Mouse (Mus musculus) cerebellum, postnatal 14 days (tissue): ENCODE measurements around the gene Ttc30b.
"Not testable (repeated sequence)": the region's sequence is repeated elsewhere in the genome, so short reads cannot be mapped to it uniquely, and the experiment has no call there.

Experiments
- DNase-seq, 2 experiments: peaks; one replicate each; pipeline ENCODE4 v3.0.0; 2021; ENCODE audit warnings: mixed read lengths in 2 of 2

Gene Ttc30b

DNA sequence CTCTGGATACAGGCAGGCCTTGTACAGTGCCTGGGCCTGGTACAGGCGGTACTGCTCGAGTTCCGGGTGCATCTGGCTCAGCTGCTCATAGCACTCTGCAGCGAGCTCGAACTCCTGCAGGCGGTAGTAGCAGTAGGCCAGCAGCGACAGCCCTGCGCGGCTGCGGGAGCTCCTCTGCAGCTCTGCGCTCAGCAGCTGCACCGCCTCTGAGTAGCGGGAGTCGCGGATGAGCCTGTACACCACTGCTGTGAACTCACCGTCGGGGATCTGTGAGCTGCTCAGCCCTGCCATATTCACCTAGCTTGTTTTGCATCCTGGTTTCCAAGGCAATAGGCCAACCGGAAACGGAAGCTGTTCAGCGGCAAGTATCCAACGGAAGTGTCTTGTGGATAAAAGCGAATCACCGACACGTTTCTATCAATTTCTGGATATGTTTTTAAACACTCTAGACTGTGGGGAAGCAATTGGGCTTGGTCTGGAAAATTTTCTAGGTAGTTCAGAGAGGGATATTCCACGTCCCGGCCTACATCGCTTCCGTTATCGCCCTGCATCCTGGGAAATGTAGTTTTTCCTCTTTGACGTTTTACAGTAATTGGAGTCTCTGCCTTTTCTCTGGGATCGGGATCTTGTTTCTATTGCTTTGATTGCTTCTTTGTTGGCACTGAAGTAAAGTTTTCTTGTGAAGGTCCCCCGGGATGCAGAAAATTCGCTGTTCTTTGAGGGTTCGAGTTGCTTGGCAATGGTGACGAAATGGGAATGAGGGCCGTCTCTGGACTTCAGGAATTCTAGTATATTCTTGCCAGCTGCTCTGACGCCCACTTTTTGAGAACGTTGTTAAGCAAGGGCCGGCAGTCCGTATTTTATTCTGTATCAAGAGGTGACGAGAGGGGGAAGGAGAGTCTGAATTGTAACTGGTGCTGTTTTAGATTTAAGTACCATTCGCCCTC lies at the start of gene Ttc30b:
Ttc30b (minus strand) TSS at position 469 of the 947 bp plus-strand sequence.
- DNase-seq: peak; percentile 89 to 90

DNA sequence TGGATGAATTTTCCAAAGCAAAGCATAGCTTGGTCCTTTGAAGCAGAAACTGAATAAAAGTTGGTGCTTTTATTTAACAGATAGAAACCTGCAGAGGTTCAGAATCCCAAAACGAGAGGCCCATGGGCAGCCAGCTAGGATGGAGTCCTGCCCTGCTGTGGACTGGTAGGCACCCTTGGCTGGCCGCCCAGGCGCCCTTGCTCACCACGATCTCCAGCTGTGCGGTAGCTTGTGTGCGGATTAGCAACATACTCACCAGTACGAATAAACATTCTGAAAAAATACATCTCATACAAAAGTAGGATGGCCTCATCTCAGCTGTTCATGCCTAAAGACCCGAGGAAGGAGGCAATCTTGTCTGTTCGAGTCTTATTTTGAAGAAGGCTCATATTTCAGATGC lies 49.4 kb upstream of the Ttc30b start:
- DNase-seq: no peak

DNA sequence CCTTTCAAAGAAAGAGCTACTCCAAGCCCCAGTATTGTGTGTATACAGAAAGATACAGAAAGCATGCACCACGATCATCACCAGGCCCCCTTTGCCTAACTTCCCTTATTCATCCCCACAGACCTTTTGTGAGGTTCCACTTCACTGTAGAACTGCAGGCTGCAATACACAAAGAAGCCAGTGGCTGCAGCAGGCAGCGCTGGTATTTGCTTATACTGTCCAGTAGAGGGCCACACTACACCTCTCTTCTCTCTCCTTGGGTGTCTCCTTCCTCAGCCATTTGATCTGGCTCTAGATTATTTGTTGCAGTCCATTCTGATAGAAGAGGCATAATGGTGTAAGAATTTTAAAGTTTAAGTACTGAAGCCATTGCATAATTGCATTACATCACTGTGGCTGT lies 46.7 kb upstream of the Ttc30b start:
- DNase-seq: peak; percentile 78 to 80

DNA sequence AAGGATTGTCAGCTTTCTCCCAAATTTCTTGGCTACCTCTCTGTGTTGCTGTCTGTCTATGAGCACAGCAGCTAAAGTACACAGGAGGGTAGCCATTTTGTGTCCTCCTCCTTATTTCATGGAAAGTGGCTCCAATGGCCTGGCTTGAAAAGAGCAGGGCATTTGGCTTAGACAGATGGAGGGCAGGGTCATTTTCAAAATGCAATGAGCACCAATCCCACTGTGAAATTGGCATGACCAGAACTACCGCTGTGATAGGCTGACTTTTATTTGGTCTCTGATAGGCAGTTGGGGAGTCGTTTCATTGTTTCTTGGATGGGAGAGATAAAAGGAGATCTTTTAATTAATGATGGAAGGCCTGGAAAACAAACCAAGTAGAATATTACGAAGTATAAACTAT lies 45.5 kb upstream of the Ttc30b start:
- peak; percentile 85 for DNase-seq

DNA sequence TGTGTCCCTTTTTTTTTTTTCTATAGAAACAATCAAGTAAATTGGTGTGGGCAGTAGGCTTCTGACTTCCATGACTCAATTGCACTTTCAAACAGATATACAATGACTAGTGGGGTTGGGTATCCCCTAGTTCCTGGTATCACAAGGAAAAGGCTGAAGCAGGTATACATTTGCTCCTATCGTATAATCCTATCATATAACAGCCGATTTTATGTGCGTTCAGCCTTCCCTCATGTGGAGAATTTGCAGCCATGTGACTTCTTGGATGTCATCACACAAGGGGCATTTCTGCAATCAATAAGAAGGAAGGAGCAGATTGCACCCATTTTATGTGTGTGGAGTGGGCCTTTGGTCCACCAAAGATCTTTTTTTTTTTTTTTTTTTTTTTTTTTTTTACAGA lies 44.7 kb upstream of the Ttc30b start:
- DNase-seq: no peak

DNA sequence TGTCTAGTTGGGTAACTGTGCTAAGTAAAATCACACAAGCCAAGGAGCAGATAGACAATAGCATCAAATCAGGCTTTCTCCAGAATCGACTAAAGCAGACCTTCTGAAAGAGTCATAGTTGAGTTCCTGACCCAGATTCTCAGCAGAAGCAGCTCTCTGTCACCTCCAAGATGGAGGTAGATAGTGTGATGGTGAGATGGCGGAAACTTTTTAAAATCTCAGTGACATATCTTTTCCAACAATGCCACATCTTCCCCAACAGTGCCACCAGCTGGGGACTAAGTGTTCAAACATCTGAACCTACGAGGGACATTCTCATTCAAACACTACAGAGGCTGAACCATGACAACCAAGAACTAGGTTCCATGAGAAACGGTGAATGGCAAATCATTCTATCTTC lies 44.2 kb upstream of the Ttc30b start:
- DNase-seq: no peak

DNA sequence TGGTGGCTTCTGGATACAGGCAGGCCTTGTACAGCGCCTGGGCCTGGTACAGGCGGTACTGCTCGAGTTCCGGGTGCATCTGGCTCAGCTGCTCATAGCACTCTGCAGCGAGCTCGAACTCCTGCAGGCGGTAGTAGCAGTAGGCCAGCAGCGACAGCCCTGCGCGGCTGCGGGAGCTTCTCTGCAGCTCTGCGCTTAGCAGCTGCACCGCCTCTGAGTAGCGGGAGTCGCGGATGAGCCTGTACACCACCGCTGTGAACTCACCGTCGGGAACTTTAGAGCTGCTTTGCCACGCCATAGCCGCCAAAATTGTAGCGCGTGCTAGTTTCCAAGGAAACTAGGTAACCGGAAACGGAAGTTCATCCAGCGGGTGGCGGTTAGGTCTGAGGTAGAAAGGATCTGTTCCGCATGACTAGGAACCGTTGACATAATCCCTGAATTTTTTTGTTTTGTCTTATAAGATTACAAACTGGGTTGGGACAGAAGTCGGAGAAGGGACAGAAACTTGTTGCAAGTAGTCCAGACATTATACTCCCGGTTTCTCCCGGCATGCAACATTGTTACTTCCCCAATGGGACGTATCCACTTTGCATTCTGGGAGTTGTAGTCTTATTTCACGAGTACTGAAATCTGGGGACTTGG lies 43.2 kb upstream of the Ttc30b start, which contains the start of gene Ttc30a1:
Ttc30a1 (minus strand) TSS at position 528 of the 642 bp plus-strand sequence.
- DNase-seq: peak; percentile 85 to 86

DNA sequence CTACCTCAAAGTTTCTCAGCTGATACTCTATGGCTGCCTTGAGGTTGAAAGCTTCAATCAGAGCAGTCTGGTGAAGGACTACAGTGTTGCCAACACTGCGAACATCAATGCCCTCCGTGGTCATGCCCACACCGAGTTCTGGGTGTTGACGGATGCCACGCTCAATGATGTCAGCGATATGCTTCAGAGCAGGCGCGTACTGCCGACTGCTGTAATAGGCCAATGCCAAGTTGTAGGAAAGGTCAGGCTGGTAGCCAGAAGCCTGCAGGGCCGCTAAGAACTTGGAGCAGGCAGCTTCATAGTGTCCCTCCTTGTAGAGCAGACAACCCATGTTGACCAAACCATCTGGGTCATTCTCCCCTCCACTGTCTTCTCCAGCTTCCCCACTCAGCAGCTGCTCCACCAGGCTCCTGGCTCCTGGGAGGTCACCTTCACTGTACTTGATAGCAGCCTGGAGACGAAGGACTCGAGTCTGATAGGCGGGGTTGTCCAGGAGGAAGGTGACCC lies 42.6 kb upstream of the Ttc30b start:
- DNase-seq: not testable (repeated sequence)

DNA sequence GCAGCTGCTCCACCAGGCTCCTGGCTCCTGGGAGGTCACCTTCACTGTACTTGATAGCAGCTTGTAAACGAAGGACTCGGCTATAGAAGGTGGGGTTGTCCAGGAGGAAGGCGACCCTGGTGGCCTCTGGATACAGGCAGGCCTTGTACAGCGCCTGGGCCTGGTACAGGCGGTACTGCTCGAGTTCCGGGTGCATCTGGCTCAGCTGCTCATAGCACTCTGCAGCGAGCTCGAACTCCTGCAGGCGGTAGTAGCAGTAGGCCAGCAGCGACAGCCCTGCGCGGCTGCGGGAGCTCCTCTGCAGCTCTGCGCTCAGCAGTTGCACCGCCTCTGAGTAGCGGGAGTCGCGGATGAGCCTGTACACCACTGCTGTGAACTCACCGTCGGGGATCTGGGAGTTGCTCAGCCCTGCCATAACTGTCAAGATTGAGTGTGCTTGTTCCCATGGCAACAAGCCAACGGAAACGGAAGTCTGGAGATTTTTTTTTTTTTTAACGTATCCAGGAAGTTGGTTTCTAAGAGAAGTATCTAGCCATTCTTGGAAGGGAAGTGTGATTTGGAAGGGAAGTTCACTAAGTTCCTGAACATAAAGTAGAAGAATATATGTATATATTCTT lies 39.5 kb upstream of the Ttc30b start, which contains the start of gene Ttc30a2:
Ttc30a2 (minus strand) TSS at position 419 of the 617 bp plus-strand sequence.
- DNase-seq: peak in 1 of 2 experiments; percentile 37

DNA sequence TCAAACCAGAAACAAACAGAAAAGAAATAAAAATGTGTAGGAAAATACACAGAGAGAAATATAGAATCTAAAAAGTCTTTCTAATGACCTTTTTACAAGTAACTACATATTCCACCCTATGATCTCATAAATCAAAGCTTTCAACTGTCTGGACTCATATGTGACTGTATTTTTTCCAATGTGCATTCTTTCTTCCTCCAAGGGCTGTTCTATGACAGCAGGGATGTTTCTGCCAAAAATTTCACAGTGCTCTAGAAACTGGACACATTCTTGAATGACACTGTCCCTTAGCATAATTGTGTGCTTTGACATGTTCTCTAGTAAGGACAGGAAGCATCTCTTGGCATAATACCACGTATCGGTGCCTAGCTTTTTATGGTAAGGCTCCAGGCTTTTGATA lies 37.7 kb upstream of the Ttc30b start:
- DNase-seq: not testable (repeated sequence)

DNA sequence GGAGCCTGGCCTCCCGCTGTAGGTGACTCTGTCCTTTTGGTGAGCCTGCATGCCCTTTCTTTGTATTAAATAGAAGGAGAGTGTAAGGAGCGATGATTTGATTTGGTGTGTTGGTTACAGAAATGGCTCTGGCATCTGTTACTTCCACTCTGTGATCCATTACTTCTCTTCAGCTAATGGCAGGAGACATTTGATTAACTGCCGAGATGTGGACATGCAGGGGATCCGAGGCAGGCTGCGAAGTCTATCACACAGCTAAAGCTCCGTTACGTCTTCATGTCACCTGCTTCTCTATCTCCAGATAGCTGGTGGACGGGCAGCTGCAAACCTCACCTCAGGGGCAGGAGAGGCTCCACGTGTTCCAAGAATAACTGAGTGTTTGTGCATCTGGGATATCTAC lies 35.7 kb upstream of the Ttc30b start:
- DNase-seq: no peak

DNA sequence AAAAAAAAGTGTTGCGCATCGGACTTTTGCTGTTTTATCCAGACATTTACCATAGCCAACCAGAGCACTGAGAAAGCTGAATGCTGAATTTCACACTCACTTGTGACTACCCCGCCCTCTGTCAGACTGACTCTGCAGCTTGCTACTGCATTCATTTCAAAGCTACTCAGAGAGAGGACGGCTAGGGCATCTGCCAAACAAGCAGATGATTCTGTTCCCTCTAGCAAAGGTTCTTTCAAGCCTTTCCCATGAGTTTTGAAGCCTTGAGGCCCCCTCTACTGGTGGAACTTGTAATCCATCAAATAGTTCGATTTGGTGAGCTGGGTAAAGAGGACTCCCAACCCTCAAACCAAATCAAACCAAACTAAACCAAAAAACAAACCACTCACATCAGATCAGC lies 26.6 kb upstream of the Ttc30b start:
- peak; percentile 83 to 88 for DNase-seq

DNA sequence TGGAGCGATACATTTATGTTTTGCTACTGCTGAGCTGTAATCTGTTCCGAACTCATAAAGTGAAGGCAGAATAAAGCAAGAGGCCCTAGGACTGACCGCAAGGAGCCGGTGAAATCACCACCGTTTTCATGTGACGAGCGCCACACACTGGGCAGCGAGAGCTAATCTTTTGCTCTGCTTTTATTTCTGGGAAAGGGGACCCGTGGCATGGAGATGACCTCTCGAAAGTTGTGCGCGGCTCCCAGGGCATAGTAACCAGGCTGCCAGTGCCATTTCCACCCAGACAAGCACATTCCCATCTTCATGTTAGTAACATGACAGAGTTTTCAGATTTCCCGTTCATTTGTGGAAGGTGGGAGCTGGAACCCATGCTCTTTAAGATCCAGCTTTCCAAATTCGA lies 26.1 kb upstream of the Ttc30b start:
- peak; percentile 79 to 83 for DNase-seq

DNA sequence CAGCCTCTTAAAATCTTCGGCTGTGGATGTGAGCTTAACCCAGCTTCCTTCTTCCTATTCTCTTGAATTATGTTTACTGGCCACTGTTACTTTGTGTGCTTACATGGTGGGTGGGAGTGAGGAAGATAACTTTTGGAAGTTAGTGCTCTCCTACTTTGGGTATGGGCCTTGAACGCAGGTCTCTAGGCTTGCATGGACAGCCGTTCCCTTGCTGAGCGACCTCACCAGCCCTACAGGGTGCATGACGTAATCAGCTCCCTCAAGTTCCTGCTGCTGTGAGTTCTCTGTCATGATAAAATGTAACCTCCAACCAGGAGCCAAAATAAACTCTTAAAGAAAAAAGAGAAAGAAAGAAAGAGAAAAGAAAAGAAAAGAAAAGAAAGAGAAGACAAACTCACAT lies 25.7 kb upstream of the Ttc30b start:
- no peak for DNase-seq

DNA sequence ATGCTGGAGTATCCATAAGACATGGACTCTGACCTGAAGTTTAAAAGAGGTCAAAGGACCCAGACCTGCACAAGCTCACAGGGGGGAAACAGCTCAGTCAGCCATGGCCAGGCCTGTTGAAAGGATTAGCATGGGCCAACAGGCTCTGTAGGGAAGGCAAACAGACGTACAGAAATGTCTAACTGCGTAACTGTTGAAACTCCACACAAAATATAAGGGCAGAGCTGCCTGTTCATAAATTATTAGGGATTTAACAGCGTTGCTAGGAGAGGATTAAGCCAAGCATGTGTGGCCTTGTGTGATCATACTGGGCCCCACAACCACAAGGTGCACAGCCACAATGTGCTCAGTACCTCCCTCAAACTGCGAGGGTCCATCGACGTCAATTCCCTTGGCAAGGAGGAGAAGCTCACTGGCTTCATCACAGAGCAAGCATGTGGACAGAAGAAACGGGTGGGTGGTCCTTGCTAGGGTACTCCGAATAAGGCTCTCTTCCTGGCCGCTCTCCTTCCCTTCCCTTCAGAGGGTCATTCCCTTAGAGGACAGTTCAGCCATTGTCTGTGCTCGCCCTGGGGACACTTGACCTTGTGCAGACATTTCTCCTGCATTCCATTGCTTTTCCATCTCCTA lies 24.9 kb upstream of the Ttc30b start:
- DNase-seq: no peak

DNA sequence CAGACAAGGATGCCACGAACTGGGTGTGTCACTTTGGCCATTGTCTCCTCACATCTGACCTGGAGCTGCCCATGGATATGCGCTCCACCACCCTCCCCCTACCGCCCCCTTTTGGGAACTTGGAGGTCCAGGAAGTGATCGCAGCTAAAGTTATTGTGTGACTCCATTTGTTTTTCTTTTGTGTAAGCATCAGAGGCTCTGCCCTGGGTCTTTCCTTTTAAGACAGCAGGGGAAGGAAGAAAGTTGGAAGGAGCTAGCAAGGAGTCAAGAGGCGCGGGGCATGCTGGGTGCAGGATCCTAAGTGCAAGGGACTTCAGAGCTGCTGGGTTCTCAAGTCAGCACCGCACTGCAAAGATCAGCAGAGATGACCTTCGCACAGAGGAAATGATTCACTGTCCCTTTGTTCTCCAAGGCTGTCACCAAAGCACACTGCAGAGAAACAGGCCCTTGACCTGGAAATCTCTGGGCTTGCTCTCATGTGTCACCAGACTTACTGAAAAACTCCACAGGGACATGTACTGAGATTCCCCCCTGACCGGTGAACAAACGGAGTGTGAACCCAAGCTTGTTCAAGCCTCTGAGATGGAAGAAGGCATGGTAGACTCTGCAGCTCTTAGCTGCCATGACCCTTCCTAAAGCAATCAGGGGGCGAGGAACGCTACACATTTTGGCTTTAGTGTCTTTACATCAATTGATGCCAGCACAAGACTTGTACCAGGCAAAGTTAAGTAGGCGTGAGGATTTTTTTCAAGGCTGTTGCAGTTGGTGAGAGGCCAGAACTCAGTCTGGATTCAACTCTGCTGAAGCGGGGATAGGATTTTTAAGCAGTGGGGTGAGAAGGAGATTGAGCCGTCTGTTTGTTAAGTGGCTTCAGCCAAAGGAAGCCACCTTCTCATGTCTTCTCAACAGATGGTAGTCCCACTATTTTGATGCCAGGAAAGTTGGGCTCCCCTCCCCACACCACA lies 22.3 kb upstream of the Ttc30b start:
- peak; percentile 38 to 49 for DNase-seq

DNA sequence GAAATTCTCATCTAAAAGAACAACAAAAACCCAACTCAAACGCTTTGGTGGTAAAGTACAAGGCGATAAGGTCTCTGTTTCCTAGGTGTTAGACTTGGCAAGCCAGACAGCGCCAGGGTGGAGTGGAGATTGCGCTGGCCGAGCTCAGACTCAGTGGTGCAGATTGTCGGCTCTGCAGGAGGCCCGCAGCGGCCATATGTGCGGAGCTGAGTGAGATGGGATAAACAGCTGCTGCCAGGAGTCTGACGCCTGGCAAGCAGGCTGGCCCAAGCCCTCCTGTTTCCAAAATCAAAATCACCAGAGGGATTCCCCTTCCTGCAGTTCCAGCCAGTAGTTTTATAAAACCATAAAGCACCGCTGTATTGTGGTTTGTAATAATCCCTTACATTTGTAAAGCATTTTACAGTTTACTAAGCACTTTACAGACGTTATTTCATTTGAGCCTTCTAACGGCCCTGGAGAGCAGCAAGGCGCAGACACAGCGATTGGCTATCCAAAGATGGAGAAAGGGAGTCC lies 21.5 kb upstream of the Ttc30b start:
- DNase-seq: peak; percentile 77 to 80

DNA sequence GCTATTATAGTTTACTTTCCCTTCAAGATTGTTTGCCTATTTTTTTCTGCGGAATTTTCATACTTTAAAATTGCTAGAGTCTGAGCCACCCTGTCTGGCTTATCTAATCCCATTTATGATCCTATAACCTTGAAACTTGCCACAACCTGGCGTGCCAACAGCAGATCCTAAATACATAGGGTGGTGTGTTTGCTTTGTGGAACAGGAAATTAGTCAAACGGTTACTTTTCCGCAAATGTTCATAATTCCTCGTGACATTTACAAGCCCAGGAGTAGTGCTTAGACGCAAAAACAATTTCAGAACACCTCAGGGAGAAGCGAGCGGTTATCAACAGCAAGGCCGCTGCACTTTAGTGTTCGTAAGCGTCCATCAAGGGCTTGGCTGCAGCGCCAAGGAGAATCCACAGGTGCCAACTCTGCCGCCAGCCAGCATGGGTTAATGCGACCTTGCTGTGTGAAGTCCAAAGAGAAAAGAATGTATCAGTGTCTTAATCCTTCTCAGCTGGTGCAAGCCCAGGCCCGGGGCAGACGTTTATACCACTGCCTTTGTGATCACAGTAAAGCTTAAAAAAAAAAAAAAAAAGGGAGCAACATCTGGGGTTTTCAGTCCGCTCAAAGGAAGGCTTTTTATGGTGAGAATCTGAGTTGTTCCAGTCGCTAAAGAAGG lies 20.9 kb upstream of the Ttc30b start:
- DNase-seq: peak; percentile 56 to 60

DNA sequence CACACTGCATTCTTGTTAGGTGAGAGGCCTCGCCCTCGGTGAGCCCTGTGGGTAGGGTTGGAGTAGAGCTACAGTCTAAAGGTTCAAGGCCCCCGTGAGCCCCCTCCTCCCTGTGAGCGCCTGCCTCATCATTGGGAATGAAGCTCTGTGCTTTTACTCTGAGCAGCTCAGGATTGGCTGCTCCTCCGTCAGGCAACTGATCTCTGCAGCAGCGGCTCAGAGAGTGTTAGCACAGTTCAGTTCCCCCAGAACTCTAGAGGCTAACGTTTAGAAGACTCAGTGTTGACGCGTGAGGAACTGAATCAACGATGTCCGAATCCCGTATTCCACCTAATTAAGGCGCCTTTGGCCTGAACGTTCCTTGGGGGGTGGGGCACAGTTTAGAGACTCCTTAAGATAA lies 17.3 kb upstream of the Ttc30b start:
- no peak for DNase-seq

DNA sequence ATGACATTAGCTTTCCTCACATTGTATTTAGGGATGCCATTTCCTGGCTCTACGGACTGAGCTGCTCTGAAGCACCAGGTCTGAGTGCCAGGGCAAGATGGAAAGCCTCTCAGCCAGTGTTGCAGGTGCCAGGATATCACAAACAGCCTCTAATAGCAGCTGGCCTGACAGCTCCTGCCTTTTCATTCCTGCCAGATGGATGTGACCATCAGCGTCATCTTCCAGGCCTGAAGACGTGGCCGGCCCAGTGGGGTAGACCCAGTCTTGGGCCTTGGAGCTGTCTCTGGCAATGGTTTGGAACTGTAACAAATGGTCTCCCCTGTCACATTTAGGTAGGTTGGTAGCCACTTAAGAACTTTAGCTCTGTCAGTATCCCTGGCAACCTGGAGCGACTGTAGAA lies 14.9 kb upstream of the Ttc30b start:
- DNase-seq: peak; percentile 55 to 59

DNA sequence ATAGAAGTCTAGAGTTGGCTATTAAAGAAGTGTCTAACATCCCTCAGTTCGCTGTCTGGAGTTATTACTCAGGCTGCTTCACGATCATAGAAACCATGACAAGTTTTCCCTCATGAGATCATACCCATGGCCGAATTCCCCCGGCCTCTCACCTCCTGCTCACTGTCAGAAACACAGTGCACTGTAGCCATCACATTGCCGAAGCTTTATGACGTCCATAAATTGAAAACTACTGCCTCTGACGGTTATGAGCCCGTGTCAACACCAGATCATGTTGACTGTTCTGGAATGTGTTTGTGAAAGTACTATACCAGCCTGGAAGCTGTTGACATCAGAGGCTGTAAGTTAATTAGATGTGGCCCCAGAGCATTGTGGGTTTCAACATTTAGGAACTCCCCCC lies 12.3 kb upstream of the Ttc30b start:
- no peak for DNase-seq
